Mouse (Mus musculus) kidney, postnatal 14 days (tissue): ENCODE measurements around the gene Mdga2.

ENCODE experiments used
- DNase-seq: peaks from one replicate; pipeline ENCODE4 v3.0.0; 2022; ENCODE audit warnings: mixed read lengths

Mdga2 gene

DNA sequence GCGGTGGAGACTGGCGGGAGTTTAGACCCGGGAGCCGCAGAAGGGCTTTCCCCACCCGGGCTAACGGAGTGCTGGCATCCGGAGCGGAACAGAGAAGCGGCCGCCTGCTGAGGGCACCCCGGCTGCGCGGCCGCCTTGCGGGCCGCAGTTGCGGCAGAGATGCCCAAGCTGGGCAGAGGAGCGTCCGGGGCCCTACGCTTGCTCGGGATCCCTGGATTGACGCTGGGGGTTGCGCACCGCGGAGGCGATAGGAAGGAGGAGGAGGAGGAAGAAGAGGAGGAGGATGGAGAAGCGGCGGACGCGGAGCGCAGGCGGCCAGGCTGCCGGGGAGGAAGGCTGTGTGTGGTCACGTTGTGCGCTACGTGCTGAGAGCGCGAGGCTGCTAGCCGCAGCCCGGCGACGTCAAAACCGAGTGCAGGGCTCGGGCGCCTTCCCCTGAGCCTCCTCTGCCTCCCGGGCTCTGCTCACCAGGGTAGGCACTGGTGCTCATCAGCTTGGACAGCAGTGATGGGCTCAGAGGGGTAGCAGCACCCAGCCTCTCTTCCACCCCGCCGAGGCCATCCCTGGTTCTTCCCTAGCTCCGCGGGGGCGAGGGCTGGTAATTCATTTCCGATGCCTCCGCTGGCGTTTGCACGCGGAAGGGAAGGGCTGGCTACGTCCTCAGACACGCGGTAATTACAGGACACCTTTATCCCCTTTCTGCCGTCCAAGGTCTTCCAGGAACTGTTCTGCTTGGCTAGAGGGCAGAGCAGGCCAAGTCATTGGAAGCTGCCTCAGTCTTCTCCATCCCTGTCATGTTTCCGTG is at the start of gene Mdga2:
Mdga2 (minus strand) TSS at position 329 of the 805 bp plus-strand sequence.
- DNase-seq, result peak; percentile 10

DNA sequence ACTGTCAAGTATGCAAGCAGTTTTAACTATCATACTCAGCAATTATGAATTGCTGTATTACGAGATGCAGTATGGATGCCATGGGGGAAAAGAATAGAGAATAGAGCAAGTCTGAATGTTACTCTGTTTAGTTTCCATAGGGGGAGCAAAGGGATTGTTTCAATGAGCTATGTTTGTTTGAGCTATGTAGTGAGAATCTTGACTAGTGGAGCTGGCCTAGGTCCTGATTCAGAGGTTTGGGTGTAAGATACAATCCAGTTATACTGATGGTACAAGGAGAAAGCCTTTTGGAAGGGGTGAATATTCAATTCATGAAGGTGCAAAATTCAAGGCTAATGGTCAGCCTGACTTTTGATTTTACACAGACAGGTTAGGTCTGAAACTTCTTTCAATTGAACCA is 45.1 kb upstream of the Mdga2 start:
- no peak for DNase-seq

- no peak for DNase-seq
Observed at GRCm38 (mm10) chr12:67223530-67223929, 1.2 kb upstream of the Mdga2 start.

GRCm38 (mm10) chr12:67221329-67222220 is 774 bp downstream of the Mdga2 start:
- peak; percentile 4 for DNase-seq

DNA sequence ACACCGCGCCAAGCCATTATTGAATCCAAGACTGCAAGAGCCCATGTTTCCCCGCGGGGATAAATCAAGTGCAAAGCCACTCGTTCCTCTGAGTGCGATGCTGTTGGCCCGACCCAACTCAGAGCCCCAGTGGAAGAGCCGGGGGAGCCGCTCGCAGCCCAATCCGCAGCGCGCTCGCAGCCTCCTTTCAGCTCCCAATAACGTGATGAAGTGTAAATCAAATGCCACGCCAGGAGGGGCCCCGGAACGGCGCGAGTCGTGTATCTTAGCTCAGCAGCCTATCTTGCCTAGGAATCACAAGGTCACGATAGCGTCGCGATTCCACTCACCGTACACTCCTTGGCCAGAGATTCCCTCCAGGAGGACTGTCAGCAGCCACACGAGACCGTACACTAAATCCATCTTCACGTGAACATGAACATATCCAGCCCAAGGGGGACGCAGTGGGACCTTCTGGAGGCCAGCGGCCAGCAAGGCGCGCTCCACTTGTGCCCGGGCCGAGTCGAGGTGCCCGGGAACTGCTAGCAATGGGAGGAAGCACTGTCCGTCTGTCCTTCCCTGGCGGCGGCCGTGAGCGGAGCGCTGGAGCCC is 1.6 kb downstream of the Mdga2 start:
- DNase-seq, result peak; percentile 18

DNA sequence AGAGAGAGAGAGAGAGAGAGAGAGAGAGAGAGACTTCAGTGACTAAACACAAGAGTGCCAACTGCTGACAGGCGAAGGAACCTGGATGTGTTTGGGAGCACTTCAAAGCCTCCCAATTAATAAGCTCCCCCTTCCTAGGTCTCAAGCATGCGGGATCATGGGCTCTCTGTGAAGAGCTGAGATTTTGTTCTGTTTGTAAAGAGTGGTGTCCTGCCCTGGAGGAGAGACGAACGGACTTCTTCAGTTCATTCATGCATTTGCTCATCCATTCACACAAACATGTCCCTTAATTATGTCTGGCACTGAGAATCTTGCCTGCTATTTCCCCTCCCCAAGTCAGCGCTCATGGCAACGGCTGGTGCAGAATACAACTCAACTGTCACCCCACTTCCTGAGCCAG is 2.3 kb downstream of the Mdga2 start:
- DNase-seq, result no peak

DNA sequence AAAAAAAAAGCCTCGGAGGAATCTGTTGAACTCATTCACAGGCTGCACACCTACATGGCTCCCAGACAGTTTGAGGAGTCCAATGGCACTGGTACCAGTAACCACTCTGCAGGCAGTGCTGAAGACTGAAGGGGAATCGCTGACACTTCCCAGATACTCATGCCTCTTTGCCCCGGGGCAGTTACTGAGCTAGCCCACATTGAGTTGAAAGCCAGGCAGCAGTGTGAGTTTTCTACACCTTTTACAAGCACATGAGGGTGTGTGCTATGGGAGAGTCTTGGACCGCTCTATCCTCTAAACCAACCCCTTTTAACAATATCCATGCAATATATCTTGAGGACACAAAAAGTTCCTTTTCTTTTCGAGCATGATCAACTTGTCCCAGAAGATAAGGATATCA is 2.8 kb downstream of the Mdga2 start:
- no peak for DNase-seq

DNA sequence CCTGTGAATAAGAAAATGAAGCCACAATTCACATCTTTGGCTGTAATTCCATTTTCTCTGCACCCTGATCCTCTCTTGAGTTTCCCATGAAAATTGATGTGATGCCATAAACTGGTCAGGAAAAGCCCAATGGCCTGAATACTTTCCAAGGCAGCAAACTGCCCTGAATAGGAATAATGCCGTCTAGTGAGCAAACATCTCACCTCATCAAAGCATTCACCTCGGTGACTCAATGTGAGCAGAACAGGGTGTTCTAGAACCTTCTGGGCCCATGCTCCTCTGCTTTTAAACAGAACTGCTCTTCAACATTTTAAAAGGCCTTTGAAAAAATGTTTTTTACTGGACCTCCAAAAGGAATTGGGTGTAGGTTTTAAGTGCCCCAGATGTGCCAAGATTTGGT is 9.5 kb downstream of the Mdga2 start:
- no peak for DNase-seq

GRCm38 (mm10) chr12:67178155-67178554 is 44.2 kb downstream of the Mdga2 start:
- no peak for DNase-seq

GRCm38 (mm10) chr12:67156569-67157237 is 65.6 kb downstream of the Mdga2 start:
- no peak for DNase-seq

GRCm38 (mm10) chr12:67153077-67153476 is 69.3 kb downstream of the Mdga2 start:
- no peak for DNase-seq

- no peak for DNase-seq
Observed at GRCm38 (mm10) chr12:67141605-67142004, 80.7 kb downstream of the Mdga2 start.

GRCm38 (mm10) chr12:67140131-67140530 is 82.2 kb downstream of the Mdga2 start:
- no peak for DNase-seq

- DNase-seq, result no peak
Observed at GRCm38 (mm10) chr12:67127457-67127856, 94.9 kb downstream of the Mdga2 start.

DNA sequence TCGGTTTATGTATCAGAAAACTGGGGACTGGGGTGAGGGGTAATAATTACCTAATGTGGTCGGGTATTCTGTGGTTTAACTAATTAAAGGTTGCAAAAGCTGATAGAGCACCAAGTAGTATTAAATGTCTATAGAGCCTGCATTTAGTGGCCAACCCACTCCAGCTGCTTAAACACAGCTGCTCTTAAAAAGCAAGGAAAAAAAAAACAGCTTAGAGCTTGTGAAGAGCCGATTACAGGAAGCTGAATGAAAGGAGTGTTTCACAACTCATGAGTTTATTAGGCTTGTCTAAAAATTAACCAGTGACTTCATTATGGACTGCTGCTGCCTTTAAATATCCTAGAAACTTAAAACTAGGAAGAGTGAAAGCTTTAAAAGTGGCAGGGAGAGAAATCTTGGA is 98.5 kb downstream of the Mdga2 start:
- DNase-seq, result no peak

DNA sequence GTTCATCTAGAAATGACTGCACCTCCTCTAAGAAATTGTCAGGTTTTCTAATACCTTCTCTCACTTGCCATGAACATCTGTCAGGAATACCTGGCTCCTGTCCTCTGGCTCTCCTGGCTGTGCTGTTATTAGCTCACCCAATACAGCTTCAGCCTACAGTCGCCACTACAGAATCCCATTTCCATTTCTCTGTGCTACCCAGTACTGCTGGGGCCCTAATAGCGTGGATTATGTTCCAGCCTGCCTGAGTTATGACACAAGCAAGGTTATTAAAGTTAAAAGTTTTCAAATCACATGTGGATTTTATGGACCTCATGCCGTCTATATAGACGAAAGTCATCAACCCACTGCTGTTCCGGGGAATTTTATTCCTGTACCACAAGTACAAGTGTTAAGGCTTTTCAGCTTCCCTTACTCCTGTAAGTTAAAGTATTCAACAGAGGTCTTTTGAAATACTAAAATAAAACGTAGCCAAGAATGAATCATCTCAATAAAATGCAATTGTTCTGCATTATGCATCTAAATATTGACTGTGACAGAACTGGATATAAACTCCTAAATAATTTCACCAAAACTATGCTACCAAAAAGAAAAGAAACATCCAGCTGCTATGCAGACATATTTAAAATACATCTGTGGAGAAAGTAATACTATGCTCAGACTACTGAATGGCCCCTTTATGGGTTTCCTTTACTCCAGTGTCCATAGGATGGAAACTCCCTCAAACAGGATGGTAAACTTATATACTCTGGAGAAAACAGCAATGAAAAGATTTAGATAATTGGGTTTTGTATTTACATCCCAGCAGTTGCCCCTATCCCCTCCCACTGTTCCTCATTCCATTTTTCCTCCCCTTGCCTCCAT is 103.5 kb downstream of the Mdga2 start:
- no peak for DNase-seq

DNA sequence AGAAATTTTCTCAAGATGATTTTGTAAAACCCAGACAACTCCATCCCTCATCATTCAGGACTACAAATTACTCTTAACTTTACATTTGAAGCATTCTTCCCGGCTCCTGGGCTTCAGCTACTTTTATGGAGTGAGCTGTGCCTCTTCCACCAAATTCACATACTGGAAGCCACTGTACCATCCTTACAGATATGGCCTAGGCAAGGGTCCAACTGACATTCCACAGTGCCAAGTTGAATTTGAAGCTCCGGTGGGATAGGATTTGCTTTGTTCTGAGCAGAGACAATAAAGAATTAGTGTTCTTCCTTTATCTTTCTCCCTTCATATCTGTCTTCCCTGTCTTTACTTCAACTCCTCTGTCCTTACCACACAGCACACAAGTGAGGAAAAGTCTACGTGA is 118.2 kb downstream of the Mdga2 start:
- DNase-seq, result no peak

GRCm38 (mm10) chr12:67094414-67094813 is 127.9 kb downstream of the Mdga2 start:
- no peak for DNase-seq

- no peak for DNase-seq
Observed at GRCm38 (mm10) chr12:67090420-67090965, 131.9 kb downstream of the Mdga2 start.

- DNase-seq, result peak; percentile 88
Observed at GRCm38 (mm10) chr12:67059136-67060014, 163.0 kb downstream of the Mdga2 start.

DNA sequence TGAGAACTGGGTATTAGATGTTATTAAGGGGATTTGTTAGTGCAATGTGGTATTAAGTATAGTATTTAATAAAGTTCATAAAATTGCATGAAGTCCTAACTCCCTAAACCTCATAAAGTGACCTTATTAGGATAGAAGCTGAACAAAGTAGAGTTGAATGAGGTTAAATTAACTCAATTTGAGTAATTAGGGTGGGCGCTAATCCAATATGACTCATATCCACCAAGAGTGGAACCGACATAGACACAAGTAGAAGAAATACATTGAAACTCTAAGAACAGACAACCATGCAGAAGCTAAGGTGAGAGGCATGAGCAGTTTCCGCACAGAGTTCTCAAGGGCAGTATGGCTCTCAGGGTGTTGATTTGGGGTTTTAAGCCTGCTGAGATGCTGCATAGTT is 165.7 kb downstream of the Mdga2 start:
- DNase-seq, result no peak
